Comparison of ENCODE assay signal across 8 mouse cellular contexts in the genomic region with DNA sequence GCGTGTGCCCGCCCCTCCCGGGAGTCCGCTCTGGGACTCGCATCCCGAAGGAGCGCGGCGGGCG. TPM values are rescaled to one million over a fixed set of nuclear protein-coding genes. Genes with fewer than 3 reads are reported as not detected.
DNase-seq lines count a peak whose midpoint lies in the region; ATAC-seq and TF ChIP-seq lines count a peak whose summit lies in the region.

A gene (minus strand): TSS at position 47 of the 64 bp plus-strand sequence.

- WGBS in lung, embryonic 14.5 days, result 4% methylated on average over 10 of the region's 10 CpGs
- 0% methylated on average over 9 of the region's 10 CpGs for WGBS in forebrain, embryonic 13.5 days
- under 1% methylated on average over 10 of the region's 10 CpGs for WGBS in limb, embryonic 10.5 days
- WGBS in neural tube, embryonic 13.5 days, result 0% methylated on average over 10 of the region's 10 CpGs

- no peaks in the 10 kb centered on the region for H3K9me3 ChIP-seq in lung, embryonic 14.5 days (ENCODE audit: low read depth, low read length)
- H3K9me3 ChIP-seq in forebrain, embryonic 13.5 days (replicated peaks), result no peaks in the 10 kb centered on the region
- no peaks in the 10 kb centered on the region for H3K9me3 ChIP-seq in limb, embryonic 10.5 days (replicated peaks)
- H3K9me3 ChIP-seq in neural tube, embryonic 13.5 days, result no peaks in the 10 kb centered on the region

- no peak for TF ChIP-seq CTCF in lung, embryonic 14.5 days (IDR thresholded peaks at IDR 0.05; ENCODE audit: low read depth)

- H3K27ac ChIP-seq in lung, embryonic 14.5 days (ENCODE audit: low read depth), result no peak within 1 kb of the TSS
- no peak within 1 kb of the TSS for H3K27ac ChIP-seq in forebrain, embryonic 13.5 days
- 0 out of 2 replicates have a peak within 1 kb of the TSS, but pooled peaks have one; percentile 27 for H3K27ac ChIP-seq in limb, embryonic 10.5 days
- H3K27ac ChIP-seq in neural tube, embryonic 13.5 days (replicated peaks), result peak within 1 kb of the TSS; percentile 56

- H3K9ac ChIP-seq in lung, embryonic 14.5 days, result no peak within 1 kb of the TSS
- H3K9ac ChIP-seq in forebrain, embryonic 13.5 days, result no peak within 1 kb of the TSS
- H3K9ac ChIP-seq in neural tube, embryonic 13.5 days, result peak within 1 kb of the TSS; percentile 50

- 0 out of 2 replicates have a peak, but pooled peaks have one; percentile 2 for ATAC-seq in lung, embryonic 14.5 days (ENCODE audit: insufficient read depth)
- no peak for ATAC-seq in forebrain, embryonic 13.5 days
- 0 out of 2 replicates have a peak, but pooled peaks have one; percentile 1 for ATAC-seq in neural tube, embryonic 13.5 days (ENCODE audit: low read depth)

- no peaks in the 10 kb centered on the region for H3K36me3 ChIP-seq in lung, embryonic 14.5 days (ENCODE audit: insufficient read depth)
- H3K36me3 ChIP-seq in forebrain, embryonic 13.5 days (ENCODE audit: poor library complexity, severe bottlenecking), result no peaks in the 10 kb centered on the region
- H3K36me3 ChIP-seq in limb, embryonic 10.5 days, result no peaks in the 10 kb centered on the region
- no peaks in the 10 kb centered on the region for H3K36me3 ChIP-seq in neural tube, embryonic 13.5 days

- H3K4me3 ChIP-seq in lung, embryonic 14.5 days (ENCODE audit: low read depth, low read length), result peak within 1 kb of the TSS; percentile 27; the same call in 1 of the 2 replicates
- peak within 1 kb of the TSS; percentile 23 for H3K4me3 ChIP-seq in forebrain, embryonic 13.5 days
- peak within 1 kb of the TSS; percentile 44 for H3K4me3 ChIP-seq in limb, embryonic 10.5 days
- H3K4me3 ChIP-seq in neural tube, embryonic 13.5 days, result peak within 1 kb of the TSS; percentile 31

- no peak for DNase-seq in lung, embryonic 14.5 days
- DNase-seq in lung, postnatal 36 days, result no peak
- DNase-seq in limb, embryonic 10.5 days (ENCODE audit: low spot score), result no peak
- DNase-seq in right cerebral cortex, postnatal 36 days (ENCODE audit: low spot score in 2 of 2), result no peak
- DNase-seq in cerebellum, postnatal 10 days, result no peak
- DNase-seq in frontal cortex, postnatal 10 days (ENCODE audit: low spot score in 2 of 2), result no peak

- H3K27me3 ChIP-seq in lung, embryonic 14.5 days (ENCODE audit: insufficient read depth, low read length), result peaks cover 95% of the 10 kb centered on the region
- peaks cover 100% of the 10 kb centered on the region for H3K27me3 ChIP-seq in forebrain, embryonic 13.5 days
- H3K27me3 ChIP-seq in limb, embryonic 10.5 days (ENCODE audit: low read depth, poor library complexity, severe bottlenecking), result peaks cover 100% of the 10 kb centered on the region
- peaks cover 99% of the 10 kb centered on the region for H3K27me3 ChIP-seq in neural tube, embryonic 13.5 days

- H3K4me1 ChIP-seq in lung, embryonic 14.5 days (ENCODE audit: insufficient read depth), result no peaks in the 10 kb centered on the region
- H3K4me1 ChIP-seq in forebrain, embryonic 13.5 days, result peaks cover 28% of the 10 kb centered on the region
- peaks cover 35% of the 10 kb centered on the region for H3K4me1 ChIP-seq in limb, embryonic 10.5 days
- peaks cover 26% of the 10 kb centered on the region for H3K4me1 ChIP-seq in neural tube, embryonic 13.5 days (replicated peaks)

- H3K4me2 ChIP-seq in lung, embryonic 14.5 days, result peak within 1 kb of the TSS; percentile 50
- H3K4me2 ChIP-seq in forebrain, embryonic 13.5 days, result peak within 1 kb of the TSS; percentile 33
- peak within 1 kb of the TSS; percentile 43 for H3K4me2 ChIP-seq in neural tube, embryonic 13.5 days

RNA-seq across cellular contexts. Expression of the gene that starts here (rescaled TPM):
- polyA plus RNA-seq in lung, embryonic 14.5 days (2014; fragmentation: Nextera tagmentation; extraction: Ambion mirVana), result 0.25 and 0.95 TPM in 2 replicates
- polyA plus RNA-seq in forebrain, embryonic 13.5 days (2015; fragmentation: Nextera tagmentation; extraction: Ambion mirVana), result not detected in 2 replicates
- polyA plus RNA-seq in limb, embryonic 10.5 days (2016; fragmentation: Nextera tagmentation; extraction: Ambion mirVana), result 0.16 TPM in 1 of 2 replicates, not detected in the other
- 13.3 and 16.1 TPM in 2 replicates for polyA plus RNA-seq in neural tube, embryonic 13.5 days (2015; fragmentation: Nextera tagmentation; extraction: Ambion mirVana)

Comparison
In these comparisons a context has a peak if more than half of its experiments do, and no peak if none do; other contexts are left out.
1. Peak in ATAC-seq, H3K4me3 ChIP-seq and H3K4me2 ChIP-seq in lung, embryonic 14.5 days; RNA of the gene not detected or under 1 TPM.
2. H3K27ac ChIP-seq: peak in limb, embryonic 10.5 days (single experiment) and neural tube, embryonic 13.5 days (single experiment); none in lung, embryonic 14.5 days (single experiment) and forebrain, embryonic 13.5 days (single experiment).
3. Peak in every context shown above with its lines, with median percentiles within 50 percentile points of each other: H3K4me2 ChIP-seq and H3K4me3 ChIP-seq.